Mouse (Mus musculus): ENCODE measurements around the gene Zfp983. TPM values are rescaled to one million over a fixed set of nuclear protein-coding genes. Genes with fewer than 3 reads are reported as not detected.
A peak's percentile ranks its signal among the peaks of the same experiment; 100 is the strongest.

Gene Zfp983
- polyA plus RNA-seq, 1 experiment from 2014 or later, result 7.2 TPM

- no peak overlapping the region for H3K27ac ChIP-seq (ENCODE audit: low read depth, low read length)
- H3K36me3 ChIP-seq (ENCODE audit: control insufficient read depth, insufficient read depth, low read length), result no peaks in the 10 kb centered on the region; the same call in 1 of the 2 replicates
- DNase-seq (ENCODE audit: low spot score), result no peak
- no peaks in the 10 kb centered on the region for H3K9me3 ChIP-seq (ENCODE audit: control insufficient read depth, low read length)
- no peaks in the 10 kb centered on the region for H3K27me3 ChIP-seq (ENCODE audit: control insufficient read depth, insufficient read depth, low read length)
- peak overlapping the region; percentile 81; the same call in 1 of the 2 replicates for H3K9ac ChIP-seq (ENCODE audit: low read length)
- peak overlapping the region; percentile 61 for H3K4me2 ChIP-seq (ENCODE audit: low read depth, low read length, severe bottlenecking)
- H3K4me3 ChIP-seq (ENCODE audit: low read depth, low read length), result peak overlapping the region; percentile 65
- 45% methylated on average over 2 of the region's 2 CpGs for WGBS
- H3K4me1 ChIP-seq (replicated peaks; ENCODE audit: control insufficient read depth, insufficient read depth, low read length), result peaks cover 5% of the 10 kb centered on the region; the same call in 1 of the 2 replicates
- ATAC-seq (replicated peaks; ENCODE audit: low FRiP score), result no peak
These were observed 58.0 kb downstream of the Zfp983 start for GRCm38 (mm10) chr17:21708401-21708800.

Other genes with a start within 250 kb of the Zfp983 start
- gene Zfp54, start 227.4 kb upstream of the Zfp983 start, polyA plus RNA-seq (2014; fragmentation: Nextera tagmentation; extraction: Ambion mirVana), result 1.8 and 2.4 TPM in 2 replicates
- gene Zfp51, start 200.2 kb upstream of the Zfp983 start, polyA plus RNA-seq (2014; fragmentation: Nextera tagmentation; extraction: Ambion mirVana), result 13.7 and 14.6 TPM in 2 replicates
- gene Zfp53, start 161.6 kb upstream of the Zfp983 start, polyA plus RNA-seq (2014; fragmentation: Nextera tagmentation; extraction: Ambion mirVana), result 9.6 TPM in 2 replicates
- 1.2 and 1.3 TPM in 2 replicates for gene Zfp52, start 115.1 kb upstream of the Zfp983 start, polyA plus RNA-seq (2014; fragmentation: Nextera tagmentation; extraction: Ambion mirVana)
- 16.3 and 18.6 TPM in 2 replicates for gene Zfp948, start 83.6 kb upstream of the Zfp983 start, polyA plus RNA-seq (2014; fragmentation: Nextera tagmentation; extraction: Ambion mirVana)
- gene Gm10226, start 41.2 kb downstream of the Zfp983 start, polyA plus RNA-seq (2014; fragmentation: Nextera tagmentation; extraction: Ambion mirVana), result 8.1 and 12.5 TPM in 2 replicates
- 22.7 and 25.1 TPM in 2 replicates for gene Zfp760, start 57.1 kb downstream of the Zfp983 start, polyA plus RNA-seq (2014; fragmentation: Nextera tagmentation; extraction: Ambion mirVana)
- 8.3 and 8.7 TPM in 2 replicates for gene Zfp229, start 80.2 kb downstream of the Zfp983 start, polyA plus RNA-seq (2014; fragmentation: Nextera tagmentation; extraction: Ambion mirVana)
- gene Zfp820, start 195.1 kb downstream of the Zfp983 start, polyA plus RNA-seq (2014; fragmentation: Nextera tagmentation; extraction: Ambion mirVana), result 8.6 and 8.7 TPM in 2 replicates

Measured in forebrain, embryonic 11.5 days (tissue).